Mouse (Mus musculus) olfactory bulb, adult 2 months (tissue): Measurements from ENCODE around the gene Gatc.

Experiments used
- CTCF ChIP-seq: fragments of 200-500 bp; IDR thresholded peaks from 2 replicates; pipeline ENCODE4 v1.5.1; 2012; ENCODE audit warnings: low read depth, mild to moderate bottlenecking, low read length, moderate library complexity; ENCODE audit not compliant: insufficient read depth
- POLR2A ChIP-seq: fragments of 200-500 bp; IDR thresholded peaks from 2 replicates; pipeline ENCODE4 v1.6.1; 2012; ENCODE audit warnings: mild to moderate bottlenecking, low read depth, low read length, moderate library complexity; ENCODE audit not compliant: insufficient read depth

DNA sequence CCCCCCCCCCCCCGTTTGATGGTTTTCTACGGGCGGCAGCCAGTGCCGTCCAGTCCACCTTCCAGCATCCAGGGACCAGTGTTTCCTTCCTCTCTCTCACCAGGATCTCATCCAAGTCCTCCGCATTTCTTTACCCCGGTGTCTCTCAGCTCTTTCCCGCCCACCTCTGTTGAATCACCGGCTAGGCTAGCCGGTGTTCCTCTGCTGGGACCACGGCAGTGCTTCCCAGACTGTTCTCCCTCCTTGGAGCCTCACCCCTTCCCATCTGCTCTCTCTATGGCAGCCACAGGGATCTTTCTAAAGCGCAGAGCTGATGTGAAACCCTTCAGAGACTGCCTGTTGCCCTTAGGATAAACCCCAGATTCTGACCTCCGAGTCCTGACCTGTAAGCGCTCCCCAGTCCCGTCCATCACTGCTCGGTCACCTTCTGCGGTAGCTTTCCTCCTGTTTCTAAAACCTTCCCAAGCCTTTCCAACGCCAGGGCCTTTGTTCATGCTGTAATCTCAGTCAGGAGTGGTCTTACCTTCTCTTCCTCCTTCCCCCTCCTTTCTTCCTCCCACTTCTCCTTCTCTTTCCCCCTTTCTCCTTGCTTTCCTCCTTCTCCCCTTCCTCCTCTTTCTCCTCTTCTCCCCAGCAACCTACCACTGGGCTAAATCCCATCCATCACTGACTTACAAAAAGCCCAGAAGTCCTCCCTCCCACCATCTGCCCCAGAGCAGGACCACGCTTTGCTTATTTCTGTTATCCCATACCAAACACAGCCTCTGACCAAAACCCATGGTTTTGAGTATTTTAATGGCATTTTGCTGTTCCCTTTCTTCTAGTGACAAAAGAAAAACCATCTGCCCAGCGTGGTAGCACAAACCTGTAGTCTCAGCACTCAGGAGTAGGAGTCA lies 22.1 kb upstream of the Gatc start:
- no peak for TF ChIP-seq CTCF
- no peak for TF ChIP-seq POLR2A
